Mouse (Mus musculus): ENCODE results near the gene Gca. TPM values are rescaled to one million over a fixed set of nuclear protein-coding genes. Genes with fewer than 3 reads are reported as not detected.
"Not testable (repeated sequence)": the region's sequence is repeated elsewhere in the genome, so short reads cannot be mapped to it uniquely, and the experiment has no call there.

Gca gene
- polyA plus RNA-seq, 1 experiment from 2014 or later: 21.1 TPM

GRCm38 (mm10) chr2:62684989-62685595 lies 21.0 kb downstream of the Gca start:
- H3K36me3 ChIP-seq (ENCODE audit: control insufficient read depth, insufficient read depth): no peaks in the 10 kb centered on the region
- no peak overlapping the region for H3K4me3 ChIP-seq (ENCODE audit: low read length)
- H3K9ac ChIP-seq (ENCODE audit: low read length): no peak overlapping the region
- ATAC-seq (replicated peaks; ENCODE audit: extremely low read depth, insufficient read depth, low FRiP score): no peak
- 53% methylated on average over 3 of the region's 3 CpGs for WGBS
- no peak overlapping the region for H3K4me2 ChIP-seq (ENCODE audit: low read depth, low read length)
- H3K27me3 ChIP-seq (ENCODE audit: control insufficient read depth, insufficient read depth, low read length): no peaks in the 10 kb centered on the region
- no peaks in the 10 kb centered on the region for H3K9me3 ChIP-seq (replicated peaks; ENCODE audit: control insufficient read depth, low read length)
- H3K27ac ChIP-seq (ENCODE audit: low read length): no peak overlapping the region
- peaks cover 7% of the 10 kb centered on the region for H3K4me1 ChIP-seq (ENCODE audit: control insufficient read depth, insufficient read depth, low read length)

GRCm38 (mm10) chr2:62685934-62686333 lies 21.8 kb downstream of the Gca start:
- H3K9me3 ChIP-seq (replicated peaks; ENCODE audit: control insufficient read depth, low read length): no peaks in the 10 kb centered on the region
- no peak overlapping the region for H3K4me3 ChIP-seq (ENCODE audit: low read length)
- no peak overlapping the region for H3K9ac ChIP-seq (ENCODE audit: low read length)
- no peak overlapping the region for H3K27ac ChIP-seq (ENCODE audit: low read length)
- H3K4me1 ChIP-seq (ENCODE audit: control insufficient read depth, insufficient read depth, low read length): peaks cover 3% of the 10 kb centered on the region
- no peak for ATAC-seq (replicated peaks; ENCODE audit: extremely low read depth, insufficient read depth, low FRiP score)
- H3K4me2 ChIP-seq (ENCODE audit: low read depth, low read length): no peak overlapping the region
- WGBS: 82% methylated on average over 6 of the region's 6 CpGs
- no peaks in the 10 kb centered on the region for H3K27me3 ChIP-seq (ENCODE audit: control insufficient read depth, insufficient read depth, low read length)
- H3K36me3 ChIP-seq (ENCODE audit: control insufficient read depth, insufficient read depth): no peaks in the 10 kb centered on the region

- H3K4me2 ChIP-seq (ENCODE audit: low read depth, low read length): no peak overlapping the region
- H3K36me3 ChIP-seq (ENCODE audit: control insufficient read depth, insufficient read depth): no peaks in the 10 kb centered on the region
- H3K9me3 ChIP-seq (replicated peaks; ENCODE audit: control insufficient read depth, low read length): no peaks in the 10 kb centered on the region
- no peak overlapping the region for H3K9ac ChIP-seq (ENCODE audit: low read length)
- ATAC-seq (replicated peaks; ENCODE audit: extremely low read depth, insufficient read depth, low FRiP score): no peak
- H3K4me1 ChIP-seq (ENCODE audit: control insufficient read depth, insufficient read depth, low read length): no peaks in the 10 kb centered on the region
- no peak overlapping the region for H3K27ac ChIP-seq (ENCODE audit: low read length)
- WGBS: 86% methylated on average over 3 of the region's 3 CpGs
- no peak overlapping the region for H3K4me3 ChIP-seq (ENCODE audit: low read length)
- no peaks in the 10 kb centered on the region for H3K27me3 ChIP-seq (ENCODE audit: control insufficient read depth, insufficient read depth, low read length)
Measured at GRCm38 (mm10) chr2:62706313-62706712, 42.2 kb downstream of the Gca start.

- no peak for ATAC-seq (replicated peaks; ENCODE audit: extremely low read depth, insufficient read depth, low FRiP score)
- Histone ChIP-seq H3K4me2 (ENCODE audit: low read depth, low read length) (no peak overlapping the region), H3K9ac (ENCODE audit: low read length) (no peak overlapping the region), H3K4me1 (ENCODE audit: control insufficient read depth, insufficient read depth, low read length) (no peaks in the 10 kb centered on the region), H3K9me3 (replicated peaks; ENCODE audit: control insufficient read depth, low read length) (no peaks in the 10 kb centered on the region), H3K4me3 (ENCODE audit: low read length) (no peak overlapping the region), H3K27ac (ENCODE audit: low read length) (no peak overlapping the region), H3K36me3 (ENCODE audit: control insufficient read depth, insufficient read depth) (no peaks in the 10 kb centered on the region), H3K27me3 (ENCODE audit: control insufficient read depth, insufficient read depth, low read length) (no peaks in the 10 kb centered on the region)
- 77% methylated on average over 1 of the region's 1 CpGs for WGBS
Measured at GRCm38 (mm10) chr2:62709633-62710032, 45.5 kb downstream of the Gca start.

- ATAC-seq (replicated peaks; ENCODE audit: extremely low read depth, insufficient read depth, low FRiP score); H3K4me1 ChIP-seq (ENCODE audit: control insufficient read depth, insufficient read depth, low read length); H3K36me3 ChIP-seq (ENCODE audit: control insufficient read depth, insufficient read depth); H3K27me3 ChIP-seq (ENCODE audit: control insufficient read depth, insufficient read depth, low read length); H3K4me2 ChIP-seq (ENCODE audit: low read depth, low read length); H3K9ac ChIP-seq (ENCODE audit: low read length); H3K4me3 ChIP-seq (ENCODE audit: low read length); H3K9me3 ChIP-seq (replicated peaks; ENCODE audit: control insufficient read depth, low read length); H3K27ac ChIP-seq (ENCODE audit: low read length): not testable (repeated sequence)
- WGBS: 95% methylated on average over 4 of the region's 4 CpGs
Measured at GRCm38 (mm10) chr2:62714362-62714761, 50.3 kb downstream of the Gca start.

- Histone ChIP-seq H3K36me3 (ENCODE audit: control insufficient read depth, insufficient read depth) (no peaks in the 10 kb centered on the region), H3K27ac (ENCODE audit: low read length) (no peak overlapping the region), H3K4me3 (ENCODE audit: low read length) (no peak overlapping the region), H3K4me1 (ENCODE audit: control insufficient read depth, insufficient read depth, low read length) (no peaks in the 10 kb centered on the region), H3K4me2 (ENCODE audit: low read depth, low read length) (no peak overlapping the region), H3K9ac (ENCODE audit: low read length) (no peak overlapping the region), H3K27me3 (ENCODE audit: control insufficient read depth, insufficient read depth, low read length) (no peaks in the 10 kb centered on the region), H3K9me3 (replicated peaks; ENCODE audit: control insufficient read depth, low read length) (no peaks in the 10 kb centered on the region)
- WGBS: 88% methylated on average over 4 of the region's 4 CpGs
- no peak for ATAC-seq (replicated peaks; ENCODE audit: extremely low read depth, insufficient read depth, low FRiP score)
Measured at GRCm38 (mm10) chr2:62715260-62715659, 51.2 kb downstream of the Gca start.

- Histone ChIP-seq H3K4me3 (ENCODE audit: low read length) (no peak overlapping the region), H3K4me2 (ENCODE audit: low read depth, low read length) (no peak overlapping the region), H3K9ac (ENCODE audit: low read length) (no peak overlapping the region), H3K36me3 (ENCODE audit: control insufficient read depth, insufficient read depth) (no peaks in the 10 kb centered on the region), H3K4me1 (ENCODE audit: control insufficient read depth, insufficient read depth, low read length) (no peaks in the 10 kb centered on the region), H3K27me3 (ENCODE audit: control insufficient read depth, insufficient read depth, low read length) (no peaks in the 10 kb centered on the region), H3K27ac (ENCODE audit: low read length) (no peak overlapping the region), H3K9me3 (replicated peaks; ENCODE audit: control insufficient read depth, low read length) (no peaks in the 10 kb centered on the region)
- ATAC-seq (replicated peaks; ENCODE audit: extremely low read depth, insufficient read depth, low FRiP score): no peak
- WGBS: 76% methylated on average over 6 of the region's 6 CpGs
Measured at GRCm38 (mm10) chr2:62717270-62717669, 53.2 kb downstream of the Gca start.

- no peak for ATAC-seq (replicated peaks; ENCODE audit: extremely low read depth, insufficient read depth, low FRiP score)
- no peak overlapping the region for H3K4me3 ChIP-seq (ENCODE audit: low read length)
- no peak overlapping the region for H3K27ac ChIP-seq (ENCODE audit: low read length)
- no peak overlapping the region for H3K4me2 ChIP-seq (ENCODE audit: low read depth, low read length)
- no peak overlapping the region for H3K9ac ChIP-seq (ENCODE audit: low read length)
- peaks cover 2% of the 10 kb centered on the region; the same call in 1 of the 2 replicates for H3K4me1 ChIP-seq (ENCODE audit: control insufficient read depth, insufficient read depth, low read length)
- no peaks in the 10 kb centered on the region for H3K36me3 ChIP-seq (ENCODE audit: control insufficient read depth, insufficient read depth)
- H3K9me3 ChIP-seq (replicated peaks; ENCODE audit: control insufficient read depth, low read length): no peaks in the 10 kb centered on the region
- no peaks in the 10 kb centered on the region for H3K27me3 ChIP-seq (ENCODE audit: control insufficient read depth, insufficient read depth, low read length)
- WGBS: 12% methylated on average over 1 of the region's 1 CpGs
Measured at GRCm38 (mm10) chr2:62718411-62718810, 54.3 kb downstream of the Gca start.

- Histone ChIP-seq H3K4me3 (ENCODE audit: low read length) (no peak overlapping the region), H3K36me3 (ENCODE audit: control insufficient read depth, insufficient read depth) (no peaks in the 10 kb centered on the region), H3K4me2 (ENCODE audit: low read depth, low read length) (no peak overlapping the region), H3K9me3 (replicated peaks; ENCODE audit: control insufficient read depth, low read length) (no peaks in the 10 kb centered on the region), H3K9ac (ENCODE audit: low read length) (no peak overlapping the region), H3K27ac (ENCODE audit: low read length) (no peak overlapping the region), H3K4me1 (ENCODE audit: control insufficient read depth, insufficient read depth, low read length) (peaks cover 2% of the 10 kb centered on the region; the same call in 1 of the 2 replicates), H3K27me3 (ENCODE audit: control insufficient read depth, insufficient read depth, low read length) (no peaks in the 10 kb centered on the region)
- 36% methylated on average over 1 of the region's 1 CpGs for WGBS
- ATAC-seq (replicated peaks; ENCODE audit: extremely low read depth, insufficient read depth, low FRiP score): no peak
Measured at GRCm38 (mm10) chr2:62725946-62726345, 61.9 kb downstream of the Gca start.

Measured in heart, embryonic 16.5 days (tissue).